8 mouse cellular contexts compared by ENCODE assay signal in the genomic region with DNA sequence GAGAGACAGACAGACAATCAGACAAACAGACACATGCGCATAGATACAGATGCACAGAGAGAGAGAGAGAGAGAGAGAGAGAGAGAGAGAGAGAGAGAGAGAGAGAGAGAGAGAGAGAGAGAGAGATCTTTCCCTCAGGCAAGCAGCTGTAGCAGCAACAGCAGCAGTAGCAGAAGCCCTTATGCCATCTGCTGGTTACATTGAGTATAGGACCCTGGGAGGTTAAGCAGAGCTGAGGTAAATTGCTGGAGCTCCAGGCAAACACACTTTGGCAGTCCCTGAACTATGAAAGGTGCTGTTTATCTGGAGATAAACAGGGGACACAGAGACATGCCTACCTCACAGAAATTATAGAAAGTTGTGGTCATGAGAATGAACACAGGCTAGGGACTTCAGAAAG. TPM values are rescaled to one million over a fixed set of nuclear protein-coding genes. Genes with fewer than 3 reads are reported as not detected.
DNase-seq lines count a peak whose midpoint lies in the region; ATAC-seq lines count a peak whose summit lies in the region.

No protein-coding gene starts in this region.

- no peaks in the 10 kb centered on the region for H3K27me3 ChIP-seq in hindbrain, embryonic 10.5 days (ENCODE audit: insufficient read depth, poor library complexity, severe bottlenecking)
- no peaks in the 10 kb centered on the region for H3K27me3 ChIP-seq in hindbrain, embryonic 12.5 days

- no peaks in the 10 kb centered on the region for H3K36me3 ChIP-seq in hindbrain, embryonic 10.5 days
- no peaks in the 10 kb centered on the region for H3K36me3 ChIP-seq in hindbrain, embryonic 12.5 days

- peak; percentile 6 for DNase-seq in hindbrain, embryonic 10.5 days (ENCODE audit: low spot score)
- DNase-seq in ES-CJ7 (ENCODE audit: low read depth, low spot score), result peak; percentile 35
- peak; percentile 19 for DNase-seq in embryo, embryonic 9.5 days (ENCODE audit: extremely low spot score)
- peak; percentile 21 for DNase-seq in liver
- DNase-seq in urinary bladder, postnatal 36 days (ENCODE audit: low spot score in 2 of 2), result no peak
- DNase-seq in spleen, adult 18-20 months, result no peak

- H3K9ac ChIP-seq in hindbrain, embryonic 12.5 days, result no peak overlapping the region

- ATAC-seq in hindbrain, embryonic 12.5 days (ENCODE audit: low FRiP score), result no peak
- no peak for ATAC-seq in granulocyte monocyte progenitor cell, adult 5-6 weeks (replicated peaks; ENCODE audit: poor library complexity, severe bottlenecking)

- no peak overlapping the region for H3K4me3 ChIP-seq in hindbrain, embryonic 10.5 days
- no peak overlapping the region for H3K4me3 ChIP-seq in hindbrain, embryonic 12.5 days

- no peak overlapping the region for H3K27ac ChIP-seq in hindbrain, embryonic 10.5 days
- H3K27ac ChIP-seq in hindbrain, embryonic 12.5 days, result no peak overlapping the region

- H3K9me3 ChIP-seq in hindbrain, embryonic 10.5 days, result no peaks in the 10 kb centered on the region
- H3K9me3 ChIP-seq in hindbrain, embryonic 12.5 days (replicated peaks), result no peaks in the 10 kb centered on the region

- no peak overlapping the region for H3K4me2 ChIP-seq in hindbrain, embryonic 12.5 days (replicated peaks)

- no peaks in the 10 kb centered on the region for H3K4me1 ChIP-seq in hindbrain, embryonic 10.5 days (replicated peaks)
- no peaks in the 10 kb centered on the region for H3K4me1 ChIP-seq in hindbrain, embryonic 12.5 days

- WGBS in hindbrain, embryonic 10.5 days, result 56% methylated on average over 1 of the region's 1 CpGs
- WGBS in hindbrain, embryonic 12.5 days, result 58% methylated on average over 1 of the region's 1 CpGs

RNA-seq across cellular contexts. Expression of gene Prlhr, which starts 50.5 kb away (rescaled TPM):
- 0.10 TPM in 1 of 2 replicates, not detected in the other for polyA plus RNA-seq in hindbrain, embryonic 10.5 days (2016; fragmentation: Nextera tagmentation; extraction: Ambion mirVana)
- not detected in 2 replicates for polyA plus RNA-seq in hindbrain, embryonic 12.5 days (2016; fragmentation: Nextera tagmentation; extraction: Ambion mirVana)
- not detected in 2 replicates for total RNA-seq in granulocyte monocyte progenitor cell, adult 5-6 weeks (2014; fragmentation: Nextera tagmentation)
- total RNA-seq in granulocyte monocyte progenitor cell, adult 5-6 weeks (2017), result not detected in 2 replicates

Comparison
In these comparisons a context has a peak if more than half of its experiments do, and no peak if none do; other contexts are left out.
1. DNase-seq: peak in hindbrain, embryonic 10.5 days (single experiment), ES-CJ7 (single experiment), embryo, embryonic 9.5 days (single experiment) and liver (single experiment); none in urinary bladder, postnatal 36 days (0 of 2) and spleen, adult 18-20 months (0 of 2).